Mouse (Mus musculus) v-Abl transformed pro-B cells (cell line): Measurements from ENCODE around the gene Itgb5.

ENCODE experiments used
- in situ Hi-C, 2 experiments: fragments of 400-800 bp; cut with MboI; formaldehyde crosslinking; loops; one replicate each; pipeline ENCODE4 v1.15.1; 2025; ENCODE audit not compliant: unreplicated experiment in 2 of 2

Gene Itgb5

DNA sequence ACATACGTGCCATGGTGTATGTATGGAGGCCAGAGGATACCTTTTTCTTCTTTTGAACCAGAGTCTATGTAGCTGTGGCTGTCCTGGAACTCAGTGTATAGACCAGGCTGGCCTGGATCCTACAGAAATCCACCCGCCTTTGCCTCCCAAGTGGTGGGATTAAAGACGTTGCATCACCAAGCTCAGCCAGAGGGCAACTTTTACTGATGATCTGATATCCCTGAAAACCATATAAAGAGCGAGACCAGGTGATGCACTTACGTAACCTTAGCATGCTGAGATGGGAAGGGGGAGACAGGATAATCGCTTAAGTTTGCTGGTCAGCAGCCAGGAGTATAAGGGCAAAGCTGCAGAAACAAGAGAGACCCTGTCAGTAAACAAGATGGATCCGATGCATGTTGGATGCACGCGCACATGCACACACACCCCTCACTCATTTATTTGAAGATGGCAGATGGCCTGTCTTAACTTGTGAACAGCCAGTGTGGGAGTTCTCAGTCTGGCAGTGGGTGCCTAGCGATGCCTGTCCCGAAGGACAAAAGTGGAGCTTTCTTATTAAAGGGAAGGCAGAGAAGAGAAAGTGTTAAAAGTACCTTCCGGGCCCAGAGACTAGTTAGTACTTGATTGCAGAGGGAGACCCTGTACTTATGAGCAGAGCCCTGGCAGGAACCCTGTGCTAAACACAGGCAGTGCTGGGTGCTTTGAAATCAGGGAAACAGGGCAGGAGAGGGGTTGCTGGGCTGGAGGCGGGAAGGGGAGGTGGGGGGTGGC lies 41.7 kb downstream of the Itgb5 start:
- in situ Hi-C loops: no loop called here

DNA sequence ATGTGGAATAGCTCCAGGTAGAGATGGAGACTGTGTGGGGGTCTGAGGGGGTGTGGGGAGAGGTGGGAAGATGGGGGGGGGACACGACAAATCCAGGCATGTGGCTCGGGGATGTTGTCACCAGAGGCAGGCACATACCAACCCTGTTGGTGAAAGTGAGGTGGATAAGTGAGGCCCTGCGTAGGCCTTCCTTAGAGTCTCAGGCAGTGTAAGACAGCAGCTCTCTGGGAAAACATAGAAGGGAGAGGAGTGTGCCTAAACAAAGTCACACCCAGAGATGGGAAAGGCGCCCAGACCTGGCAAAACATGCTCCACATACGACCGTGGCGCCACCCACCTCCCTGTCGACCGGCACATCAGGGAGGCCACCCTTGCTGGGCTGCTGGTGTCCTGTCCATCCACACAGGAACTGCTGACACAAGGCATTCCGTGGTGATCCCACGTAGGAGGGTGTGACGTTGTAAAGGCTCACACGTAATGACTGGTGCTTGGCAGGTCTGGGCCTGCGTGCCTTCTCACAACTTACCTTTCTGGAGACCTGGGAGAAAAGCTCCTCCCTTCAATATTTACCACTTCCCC lies 42.5 kb downstream of the Itgb5 start:
- in situ Hi-C loops: no loop called here

DNA sequence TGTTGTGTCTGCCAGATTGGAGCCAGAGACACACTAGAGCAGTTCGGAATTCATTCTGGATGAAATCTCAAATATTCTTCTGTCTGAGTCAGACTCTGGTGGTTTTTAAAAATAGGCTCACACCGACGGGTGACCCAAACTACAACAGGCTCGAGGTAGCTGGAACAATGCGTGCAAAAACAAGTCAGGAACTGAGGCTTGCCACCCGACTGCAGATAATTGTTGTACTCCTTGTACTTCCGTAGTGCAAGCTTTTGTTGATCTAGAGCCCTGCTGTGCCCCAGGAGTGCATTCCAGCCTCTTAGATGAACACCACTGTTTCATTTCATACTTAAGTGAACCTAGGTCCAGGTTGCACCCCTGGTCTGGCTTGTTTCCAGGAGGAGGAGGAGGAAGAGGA lies 43.8 kb downstream of the Itgb5 start:
- in situ Hi-C loops: no loop called here

DNA sequence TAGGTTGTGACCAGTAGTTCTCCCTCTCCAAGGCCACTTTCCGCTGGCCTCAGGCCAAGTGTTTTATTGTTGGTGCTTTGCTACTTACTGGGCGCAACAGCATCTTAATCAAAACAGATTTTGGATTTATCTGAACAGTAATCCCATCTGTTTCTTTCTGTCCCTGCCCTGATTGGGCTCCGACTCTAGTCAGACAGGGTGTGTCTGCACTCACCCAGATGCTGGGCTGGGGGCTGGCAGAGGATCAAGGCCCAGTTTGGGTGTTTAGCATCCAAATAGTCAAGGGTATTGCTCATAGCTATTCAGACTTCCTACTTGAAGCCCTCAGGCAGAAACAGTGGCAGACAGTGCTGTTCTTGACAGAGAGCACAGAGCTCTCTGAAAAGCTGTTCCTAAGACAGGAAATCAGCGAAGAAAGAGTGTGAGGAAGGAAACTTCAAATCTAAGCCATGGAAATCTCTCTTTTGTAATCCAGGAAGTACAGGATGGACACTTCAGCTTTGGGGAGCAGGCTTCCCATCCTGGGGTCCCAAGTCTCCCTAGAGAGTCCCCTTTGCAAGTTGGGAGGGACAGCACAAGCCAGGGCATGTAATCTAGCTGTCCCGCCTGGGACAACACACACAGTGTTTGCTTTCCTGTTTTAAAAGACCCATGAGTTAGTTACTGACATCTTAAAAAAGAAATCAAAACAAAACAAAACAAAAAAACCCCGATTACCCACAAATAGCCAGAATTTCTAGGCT lies 48.7 kb downstream of the Itgb5 start:
- in situ Hi-C loops: no loop called here

DNA sequence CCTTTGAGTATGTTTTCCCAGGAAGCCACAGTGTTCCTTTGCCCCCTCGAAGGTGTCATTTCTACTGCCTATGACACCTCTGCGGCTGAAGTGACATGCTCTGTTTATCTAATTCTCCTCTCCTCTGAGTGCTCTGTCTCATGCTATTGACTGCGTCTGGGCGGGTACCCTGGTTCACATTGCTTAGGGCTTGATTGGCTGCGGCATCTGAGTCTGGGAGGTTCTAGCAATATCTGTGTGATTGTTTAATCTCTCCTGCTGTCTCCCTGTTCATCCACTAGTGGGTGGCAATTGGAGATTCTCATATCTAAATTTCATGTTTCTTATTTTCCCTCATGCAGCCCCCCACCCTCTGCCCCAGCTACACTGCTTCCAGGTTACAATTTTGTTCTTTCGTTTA lies 49.6 kb downstream of the Itgb5 start:
- in situ Hi-C loops: no loop called here

DNA sequence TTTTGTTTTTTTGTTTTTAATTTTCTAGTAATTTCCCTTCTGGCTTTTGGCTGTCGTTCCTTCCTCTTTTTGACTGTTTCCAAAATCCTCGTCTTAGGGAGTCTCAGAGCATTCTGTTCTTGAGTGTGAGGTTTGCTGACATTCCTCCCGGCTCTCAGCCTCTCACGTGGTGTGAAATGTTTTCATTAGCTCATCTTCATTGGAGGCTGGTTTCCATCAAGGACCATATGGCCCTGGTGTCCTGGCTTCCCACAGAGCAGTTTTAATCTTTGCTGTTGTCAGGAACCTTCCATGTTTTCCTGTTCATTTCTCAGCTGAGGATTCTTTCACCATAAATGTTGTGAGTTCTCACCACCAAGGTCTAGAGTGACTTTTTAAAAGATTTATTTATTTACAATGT lies 50.1 kb downstream of the Itgb5 start:
- in situ Hi-C loops: no loop called here

DNA sequence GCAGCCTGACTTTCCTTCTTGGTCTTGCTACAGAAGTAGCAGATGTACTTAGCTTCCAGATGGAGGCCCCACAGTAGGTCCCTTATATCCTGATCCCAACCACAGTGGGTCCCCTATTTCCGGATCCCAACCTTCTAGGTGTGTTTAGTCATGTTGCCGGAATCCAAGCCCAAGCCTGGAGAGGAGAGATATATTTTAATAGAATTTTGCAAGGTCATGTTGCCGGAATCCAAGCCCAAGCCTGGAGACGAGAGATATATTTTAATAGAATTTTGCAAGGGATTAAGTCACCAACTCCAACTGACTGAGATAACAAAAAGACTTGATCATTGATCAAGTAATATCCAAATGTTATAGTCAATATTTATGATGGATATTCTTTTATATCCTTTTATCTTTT lies 51.3 kb downstream of the Itgb5 start:
- in situ Hi-C loops: no loop called here

DNA sequence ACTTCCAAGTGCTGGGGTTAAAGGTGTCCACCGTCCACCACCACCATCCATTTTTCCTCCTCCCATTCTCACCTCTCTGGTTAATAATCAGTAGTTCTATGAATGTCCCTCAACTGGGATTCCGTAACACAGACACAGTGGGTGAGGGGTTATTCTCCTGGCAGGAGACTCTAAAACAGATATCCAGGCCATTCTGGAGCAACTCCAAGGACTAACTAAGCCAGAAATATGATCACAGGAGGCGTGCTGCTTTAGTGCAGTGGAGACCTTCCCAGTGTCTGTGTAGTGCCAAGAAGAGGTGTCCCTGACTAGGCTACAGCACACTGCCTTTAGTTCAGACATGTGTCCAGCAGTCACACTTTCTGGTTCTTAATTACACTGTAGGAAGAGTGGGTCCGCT lies 53.1 kb downstream of the Itgb5 start:
- in situ Hi-C loops: no loop called here

DNA sequence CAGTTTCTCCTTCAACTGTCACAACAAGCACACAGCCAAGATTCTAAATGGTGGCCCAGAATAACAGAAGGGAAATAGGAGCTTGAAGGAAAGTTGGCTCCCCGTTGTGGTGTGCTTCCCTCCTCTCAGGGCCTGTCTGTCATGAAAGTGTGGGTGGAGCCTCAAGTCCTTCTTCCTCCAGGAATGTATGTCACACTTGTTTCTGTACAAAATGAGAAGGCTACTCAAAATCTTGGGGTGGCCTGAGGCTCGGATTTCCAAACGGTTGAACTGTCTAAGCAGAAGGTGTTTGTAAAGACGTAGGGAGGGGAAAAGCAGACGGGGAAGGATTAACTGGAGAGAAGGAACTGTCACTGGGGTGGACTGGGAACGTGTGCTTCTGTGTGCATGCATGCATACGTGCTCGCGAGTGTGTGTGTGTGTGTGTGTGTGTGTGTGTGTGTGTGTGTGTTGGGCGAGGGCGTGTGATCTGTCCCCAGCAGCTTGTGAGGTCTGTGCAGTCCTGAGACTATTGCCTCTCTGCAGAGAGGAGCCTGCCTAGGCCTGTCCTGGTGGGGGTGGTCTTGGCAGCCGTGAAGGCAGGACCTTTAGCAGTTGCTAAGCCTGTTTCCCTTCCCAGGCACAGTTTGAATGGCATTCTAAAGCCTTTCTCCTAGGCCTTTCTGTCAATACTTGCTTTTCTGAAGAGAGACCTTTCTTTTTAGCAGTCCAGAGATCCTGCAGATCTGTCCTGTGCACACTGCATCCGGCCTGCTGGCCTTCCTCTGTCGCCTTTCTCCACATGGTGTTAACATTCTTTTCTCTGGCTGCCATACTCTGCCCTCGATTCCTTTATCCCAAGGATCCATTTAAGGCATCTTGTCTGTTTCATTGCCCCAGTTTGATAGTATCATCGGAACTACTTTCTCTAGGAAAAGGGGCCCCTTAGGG lies 53.8 kb downstream of the Itgb5 start:
- in situ Hi-C loops: no loop called here

DNA sequence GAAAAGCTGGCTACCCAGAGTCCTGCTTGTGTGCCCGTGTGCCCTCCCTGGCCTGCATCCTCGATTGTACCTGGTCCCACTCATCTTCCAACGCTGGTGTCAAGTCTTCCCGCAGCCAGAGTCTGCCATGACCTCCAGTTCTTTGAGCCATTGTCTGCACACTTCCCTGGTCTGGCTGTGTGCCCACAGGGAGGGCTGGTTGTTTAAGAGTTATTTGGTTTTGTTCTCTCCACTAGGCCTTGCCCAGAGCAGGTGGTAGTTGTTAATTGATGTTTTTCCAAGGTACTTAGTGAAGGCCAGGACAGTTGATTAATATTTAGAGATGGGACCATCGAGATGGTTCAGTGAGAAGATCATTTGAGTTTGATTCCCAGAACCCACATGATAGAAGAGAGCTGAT lies 54.7 kb downstream of the Itgb5 start:
- in situ Hi-C loops: no loop called here

DNA sequence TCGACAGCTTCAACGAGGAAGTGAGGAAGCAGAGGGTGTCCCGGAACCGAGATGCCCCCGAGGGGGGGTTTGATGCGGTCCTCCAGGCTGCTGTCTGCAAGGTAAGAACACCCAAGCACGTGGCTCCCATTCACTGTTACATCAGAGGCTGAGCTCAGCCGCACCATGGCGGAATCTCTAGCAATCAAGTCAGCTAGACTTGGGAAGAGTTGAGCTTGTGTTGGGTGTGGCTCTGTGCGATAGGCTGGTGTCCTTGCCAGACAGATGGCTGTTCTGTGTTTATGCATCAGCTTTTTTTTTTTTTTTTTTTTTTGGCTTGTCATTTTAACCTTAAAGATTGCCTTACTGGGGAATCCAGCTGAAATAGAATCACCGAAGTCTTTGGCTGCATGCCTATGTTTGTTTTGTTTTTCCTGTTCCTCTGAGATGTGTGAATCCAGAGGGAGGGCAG lies 55.6 kb downstream of the Itgb5 start:
- in situ Hi-C loops: no loop called here

DNA sequence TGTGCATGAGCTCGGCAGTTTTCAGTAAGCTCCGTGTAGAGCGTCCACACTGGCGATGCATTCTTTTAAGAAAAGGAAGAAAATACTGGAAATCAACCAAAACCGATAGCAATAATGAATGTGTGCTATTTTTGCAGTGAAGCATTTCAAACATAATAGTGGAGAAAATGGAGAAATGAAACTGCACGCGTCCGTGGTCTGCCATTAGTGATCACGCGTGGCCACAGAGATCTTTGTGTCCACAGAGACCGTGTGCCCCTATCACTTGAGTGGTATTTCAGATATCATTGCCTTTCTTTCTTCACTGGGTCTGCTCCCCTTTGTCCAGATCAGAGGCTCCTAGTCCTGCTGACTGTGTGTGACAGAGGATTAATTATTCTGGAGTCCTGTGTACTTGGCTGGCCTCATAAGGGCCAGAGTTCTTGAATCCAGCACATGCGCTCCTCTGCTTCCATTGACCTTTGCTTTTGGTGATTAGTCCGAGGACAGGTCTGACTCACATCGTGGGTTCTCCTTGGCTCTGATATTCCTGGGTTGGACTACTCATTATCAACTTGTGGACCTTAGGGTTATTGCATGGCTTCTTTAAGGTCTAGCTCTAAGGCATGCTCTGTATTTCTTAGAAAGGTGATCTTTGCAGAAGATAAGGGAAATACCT lies 56.3 kb downstream of the Itgb5 start:
- in situ Hi-C loops: no loop called here

DNA sequence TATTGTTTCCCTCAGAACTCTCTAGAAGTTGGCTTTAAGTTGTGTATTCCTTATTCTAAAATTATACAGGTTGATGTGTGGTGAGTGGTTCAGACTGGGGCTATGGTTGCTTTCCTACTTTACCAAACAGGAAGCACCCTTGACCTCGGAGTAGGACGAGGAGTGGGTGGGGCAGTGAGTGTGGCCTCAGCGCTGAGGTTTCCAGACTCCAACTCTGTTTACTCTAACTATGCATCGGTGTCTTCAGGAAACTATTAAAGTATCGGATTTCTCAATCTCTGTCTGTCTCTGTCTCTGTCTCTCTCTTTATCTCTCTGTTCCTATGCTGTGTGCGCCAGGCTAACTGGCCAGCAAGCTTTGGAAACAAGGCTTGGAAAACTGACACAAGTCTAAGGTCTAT lies 57.2 kb downstream of the Itgb5 start:
- in situ Hi-C loops: no loop called here

DNA sequence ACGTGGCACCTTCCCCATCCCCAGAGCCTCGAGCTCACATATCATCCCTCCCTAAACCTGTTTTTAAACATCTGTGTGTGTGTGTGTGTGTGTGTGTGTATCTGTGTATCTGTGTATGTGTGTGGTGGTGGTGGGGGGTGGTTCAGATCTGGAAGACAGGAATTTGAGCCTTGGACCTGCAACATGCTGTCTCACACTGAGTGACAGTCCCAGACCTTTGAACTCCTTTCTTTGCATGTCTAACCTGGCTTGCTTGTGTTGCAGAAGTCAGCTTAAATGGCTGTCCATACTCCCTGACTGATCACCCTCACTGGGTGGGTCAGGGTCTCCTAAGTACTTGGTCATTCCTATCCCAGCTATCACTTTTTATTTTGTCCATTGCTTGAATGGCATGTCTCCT lies 58.5 kb downstream of the Itgb5 start:
- in situ Hi-C loops: no loop called here

DNA sequence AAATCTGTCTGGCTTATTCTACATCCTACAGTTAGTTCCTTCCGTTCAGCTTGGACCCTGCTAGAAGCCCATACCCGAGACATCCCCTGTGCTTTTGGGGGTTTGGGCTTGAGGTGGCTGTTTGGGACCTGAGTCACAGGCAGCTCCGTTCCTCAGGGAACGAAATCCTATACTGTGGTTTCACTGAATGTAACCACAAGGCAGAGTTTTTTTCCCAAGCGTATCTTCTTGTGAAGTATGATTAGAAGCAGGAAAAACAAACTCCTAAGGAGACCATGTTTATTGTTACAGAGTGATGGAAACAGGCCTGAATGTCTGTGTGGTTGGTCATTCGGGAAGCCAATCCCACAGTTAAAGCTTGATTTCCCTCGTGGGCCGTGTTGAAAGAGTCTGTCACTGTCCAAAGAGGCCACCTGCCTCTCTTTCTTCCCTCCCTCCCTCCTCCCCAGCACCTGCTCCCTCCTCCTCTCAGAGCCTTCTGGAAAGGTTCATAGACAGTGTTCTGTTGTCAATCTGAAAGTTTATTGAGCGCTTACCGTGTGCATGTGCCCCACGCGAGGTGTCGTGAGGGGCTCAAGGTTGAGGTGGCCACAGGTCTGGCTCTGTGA lies 59.6 kb downstream of the Itgb5 start:
- in situ Hi-C loops: no loop called here

DNA sequence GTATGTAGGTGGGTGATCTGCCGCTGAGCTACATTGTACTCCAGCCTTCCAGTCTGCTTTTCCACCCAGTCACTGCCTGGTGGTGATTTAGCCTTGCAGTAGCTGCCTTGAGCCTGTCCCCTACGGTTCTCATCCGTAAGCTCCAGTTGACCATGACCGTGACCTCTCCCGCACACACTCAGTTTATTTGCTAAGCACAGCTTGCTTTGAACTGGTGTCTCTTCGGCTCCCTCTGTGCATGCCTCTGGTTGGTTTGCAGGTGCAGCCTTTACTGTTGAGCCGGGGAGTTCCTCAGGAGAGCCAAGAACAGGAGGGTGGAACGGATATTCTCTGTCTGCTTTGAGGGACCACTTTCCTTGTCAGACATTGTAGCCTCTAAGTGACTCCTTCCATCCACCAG lies 61.6 kb downstream of the Itgb5 start:
- in situ Hi-C loops: no loop called here

DNA sequence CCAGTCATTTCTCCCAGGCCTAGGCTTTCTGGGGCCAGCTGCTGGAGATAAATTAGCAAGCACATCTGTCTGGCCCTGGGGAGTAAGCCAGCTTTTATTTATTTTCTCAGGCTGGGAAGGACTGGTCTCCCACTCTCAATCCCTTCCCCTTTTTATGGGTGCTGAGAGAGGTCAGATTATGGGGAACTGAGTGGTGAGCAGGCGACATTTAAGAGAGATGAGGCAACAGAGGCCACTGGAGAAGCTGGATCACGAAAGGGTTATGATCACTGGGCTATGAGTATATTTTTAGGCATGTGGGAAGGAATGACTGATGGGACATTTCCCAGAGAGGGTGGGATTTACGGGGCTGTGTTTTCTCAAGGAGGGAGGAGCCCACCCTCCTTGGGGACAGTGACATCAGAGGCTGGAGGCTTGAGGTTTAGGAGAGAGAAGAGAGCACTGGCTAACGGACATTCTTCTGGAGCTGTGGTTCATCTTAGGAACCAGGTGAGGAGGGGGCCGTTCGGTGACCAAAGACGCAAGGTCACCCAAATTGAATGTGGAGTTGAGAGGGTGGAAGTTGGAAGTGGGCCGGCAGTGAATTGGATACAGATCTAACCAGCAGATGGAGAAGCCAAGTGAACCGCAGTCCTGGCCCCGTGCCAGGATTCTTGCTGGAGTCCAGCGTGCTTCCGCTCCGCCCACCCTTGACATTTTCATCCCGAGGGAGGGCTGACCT lies 62.3 kb downstream of the Itgb5 start:
- in situ Hi-C loops: no loop called here

DNA sequence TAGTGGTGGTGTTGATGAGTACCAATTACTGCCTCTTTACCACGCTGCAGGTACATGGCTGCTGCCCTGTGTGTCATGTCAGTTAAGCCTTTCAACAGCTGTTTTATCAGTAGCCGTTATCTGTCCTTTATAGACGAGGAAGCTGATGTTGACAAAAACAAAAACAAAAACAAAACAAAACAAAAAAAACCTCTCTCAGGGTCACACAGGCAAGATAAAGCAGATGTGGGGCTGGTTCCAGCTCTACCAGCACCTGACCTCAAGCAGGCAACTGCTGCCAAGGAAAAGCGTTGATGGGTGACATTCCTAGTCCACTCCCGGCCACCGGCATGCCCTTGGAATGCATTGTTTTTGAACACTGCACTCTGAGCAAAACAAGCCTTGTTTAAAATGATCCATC lies 63.1 kb downstream of the Itgb5 start:
- in situ Hi-C loops: no loop called here

DNA sequence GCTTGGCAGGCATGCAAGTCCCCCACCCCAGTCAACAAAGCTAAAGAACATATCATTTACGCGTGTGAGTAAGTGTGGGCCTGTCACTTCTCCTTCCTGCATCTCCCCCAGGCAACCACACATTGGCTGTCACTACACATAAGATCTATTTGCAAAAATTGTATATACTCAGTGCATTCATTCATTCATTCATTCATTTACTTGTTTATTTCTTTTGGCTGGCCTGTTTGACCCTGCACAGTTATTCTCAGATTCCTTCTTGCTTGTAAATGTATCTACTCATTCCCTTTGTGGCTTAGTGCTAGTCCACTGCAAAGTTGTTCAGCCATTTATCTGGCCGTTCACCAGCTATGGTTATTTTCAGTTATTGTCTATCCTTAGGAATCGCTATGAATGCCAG lies 64.3 kb downstream of the Itgb5 start:
- in situ Hi-C loops: no loop called here
